Mouse (Mus musculus): ENCODE measurements around the gene Rps6kb2. TPM values are rescaled to one million over a fixed set of nuclear protein-coding genes. Genes with fewer than 3 reads are reported as not detected.

The Rps6kb2 gene
- polyA plus RNA-seq, 1 experiment from 2014 or later: 71.7 TPM

- Histone ChIP-seq H3K27ac (no peak overlapping the region), H3K4me2 (replicated peaks) (no peak overlapping the region), H3K4me3 (no peak overlapping the region), H3K9me3 (no peaks in the 10 kb centered on the region), H3K4me1 (peaks cover 8% of the 10 kb centered on the region), H3K9ac (no peak overlapping the region), H3K36me3 (peaks cover 19% of the 10 kb centered on the region), H3K27me3 (replicated peaks) (no peaks in the 10 kb centered on the region)
- WGBS: 91% methylated on average over 3 of the region's 3 CpGs
- ATAC-seq (ENCODE audit: low FRiP score, low read depth): no peak
Measured at GRCm38 (mm10) chr19:4164100-4164499, 946 bp upstream of the Rps6kb2 start.

GRCm38 (mm10) chr19:4163543-4163887, 361 bp upstream of the Rps6kb2 start:
- Histone ChIP-seq H3K4me1 (peaks cover 8% of the 10 kb centered on the region), H3K4me2 (replicated peaks) (peak overlapping the region; percentile 97), H3K36me3 (peaks cover 25% of the 10 kb centered on the region), H3K27ac (peak overlapping the region; percentile 62), H3K4me3 (peak overlapping the region; percentile 68), H3K9ac (peak overlapping the region; percentile 48; the same call in 1 of the 2 replicates), H3K9me3 (no peaks in the 10 kb centered on the region), H3K27me3 (replicated peaks) (no peaks in the 10 kb centered on the region)
- 41% methylated on average over 4 of the region's 4 CpGs for WGBS
- ATAC-seq (ENCODE audit: low FRiP score, low read depth): peak; percentile 30

GRCm38 (mm10) chr19:4159049-4159448, 4.1 kb downstream of the Rps6kb2 start:
- WGBS: 96% methylated on average over 8 of the region's 8 CpGs
- no peak for ATAC-seq (ENCODE audit: low FRiP score, low read depth)

GRCm38 (mm10) chr19:4156771-4157170, 6.4 kb downstream of the Rps6kb2 start:
- no peak overlapping the region for H3K4me3 ChIP-seq
- H3K9me3 ChIP-seq: no peaks in the 10 kb centered on the region
- no peak for ATAC-seq (ENCODE audit: low FRiP score, low read depth)
- H3K27me3 ChIP-seq (replicated peaks): no peaks in the 10 kb centered on the region
- no peak overlapping the region for H3K4me2 ChIP-seq (replicated peaks)
- no peak overlapping the region for H3K9ac ChIP-seq
- H3K4me1 ChIP-seq: no peaks in the 10 kb centered on the region
- no peak overlapping the region for H3K27ac ChIP-seq
- WGBS: 89% methylated on average over 12 of the region's 12 CpGs
- peaks cover 75% of the 10 kb centered on the region for H3K36me3 ChIP-seq

More at GRCm38 (mm10) chr19:4159049-4159448, 4.1 kb downstream of the Rps6kb2 start:
- no peaks in the 10 kb centered on the region for H3K27me3 ChIP-seq (replicated peaks)
- no peak overlapping the region for H3K4me2 ChIP-seq (replicated peaks)
- H3K9me3 ChIP-seq: no peaks in the 10 kb centered on the region
- no peak overlapping the region for H3K27ac ChIP-seq
- H3K4me3 ChIP-seq: no peak overlapping the region
- peaks cover 8% of the 10 kb centered on the region for H3K4me1 ChIP-seq
- peaks cover 54% of the 10 kb centered on the region for H3K36me3 ChIP-seq
- no peak overlapping the region for H3K9ac ChIP-seq

GRCm38 (mm10) chr19:4156073-4156579, 7.0 kb downstream of the Rps6kb2 start:
- Histone ChIP-seq H3K4me1 (no peaks in the 10 kb centered on the region), H3K9me3 (no peaks in the 10 kb centered on the region), H3K4me3 (no peak overlapping the region; the same call in 1 of the 2 replicates), H3K36me3 (peaks cover 77% of the 10 kb centered on the region), H3K9ac (0 out of 2 replicates have a peak overlapping the region, but pooled peaks have one; percentile 13), H3K27me3 (replicated peaks) (no peaks in the 10 kb centered on the region), H3K27ac (no peak overlapping the region; the same call in 1 of the 2 replicates), H3K4me2 (replicated peaks) (no peak overlapping the region)
- no peak for ATAC-seq (ENCODE audit: low FRiP score, low read depth)
- 77% methylated on average over 20 of the region's 20 CpGs for WGBS

GRCm38 (mm10) chr19:4155223-4156072, 7.7 kb downstream of the Rps6kb2 start:
- 0 out of 2 replicates have a peak overlapping the region, but pooled peaks have one; percentile 13 for H3K9ac ChIP-seq
- H3K4me3 ChIP-seq: no peak overlapping the region; the same call in 1 of the 2 replicates
- no peaks in the 10 kb centered on the region for H3K9me3 ChIP-seq
- no peaks in the 10 kb centered on the region for H3K4me1 ChIP-seq
- no peaks in the 10 kb centered on the region for H3K27me3 ChIP-seq (replicated peaks)
- peaks cover 78% of the 10 kb centered on the region for H3K36me3 ChIP-seq
- no peak for ATAC-seq (ENCODE audit: low FRiP score, low read depth)
- H3K4me2 ChIP-seq (replicated peaks): no peak overlapping the region
- 72% methylated on average over 6 of the region's 6 CpGs for WGBS
- H3K27ac ChIP-seq: no peak overlapping the region; the same call in 1 of the 2 replicates

GRCm38 (mm10) chr19:4154437-4155222, 8.5 kb downstream of the Rps6kb2 start:
- Histone ChIP-seq H3K36me3 (peaks cover 80% of the 10 kb centered on the region), H3K27ac (no peak overlapping the region), H3K27me3 (replicated peaks) (no peaks in the 10 kb centered on the region), H3K9me3 (no peaks in the 10 kb centered on the region), H3K4me1 (peaks cover 1% of the 10 kb centered on the region; the same call in 1 of the 2 replicates), H3K9ac (no peak overlapping the region), H3K4me3 (no peak overlapping the region), H3K4me2 (replicated peaks) (no peak overlapping the region)
- ATAC-seq (ENCODE audit: low FRiP score, low read depth): no peak
- 78% methylated on average over 13 of the region's 13 CpGs for WGBS

- no peaks in the 10 kb centered on the region for H3K27me3 ChIP-seq (replicated peaks)
- WGBS: 79% methylated on average over 11 of the region's 11 CpGs
- H3K36me3 ChIP-seq: peaks cover 66% of the 10 kb centered on the region
- no peak within 1 kb of the TSS for H3K4me2 ChIP-seq (replicated peaks)
- no peak for ATAC-seq (ENCODE audit: low FRiP score, low read depth)
- H3K27ac ChIP-seq: no peak within 1 kb of the TSS
- 0 out of 2 replicates have a peak within 1 kb of the TSS, but pooled peaks have one; percentile 3 for H3K9ac ChIP-seq
- H3K9me3 ChIP-seq: no peaks in the 10 kb centered on the region
- H3K4me3 ChIP-seq: no peak within 1 kb of the TSS
- H3K4me1 ChIP-seq: peaks cover 10% of the 10 kb centered on the region
Measured at GRCm38 (mm10) chr19:4153232-4153654, 9.9 kb downstream of the Rps6kb2 start, which contains the start of gene Ptprcap. TSS of gene Ptprcap (plus strand) at chr19:4153604.

GRCm38 (mm10) chr19:4152445-4153231, 10.5 kb downstream of the Rps6kb2 start:
- ATAC-seq (ENCODE audit: low FRiP score, low read depth): no peak
- H3K36me3 ChIP-seq: peaks cover 60% of the 10 kb centered on the region
- no peaks in the 10 kb centered on the region for H3K9me3 ChIP-seq
- no peak overlapping the region for H3K4me2 ChIP-seq (replicated peaks)
- H3K27me3 ChIP-seq (replicated peaks): no peaks in the 10 kb centered on the region
- no peak overlapping the region for H3K9ac ChIP-seq
- WGBS: 91% methylated on average over 8 of the region's 8 CpGs
- H3K4me3 ChIP-seq: no peak overlapping the region
- H3K4me1 ChIP-seq: peaks cover 16% of the 10 kb centered on the region
- no peak overlapping the region for H3K27ac ChIP-seq

GRCm38 (mm10) chr19:4151898-4152297, 11.3 kb downstream of the Rps6kb2 start:
- peaks cover 17% of the 10 kb centered on the region for H3K4me1 ChIP-seq
- no peak overlapping the region for H3K9ac ChIP-seq
- no peaks in the 10 kb centered on the region for H3K9me3 ChIP-seq
- ATAC-seq (ENCODE audit: low FRiP score, low read depth): no peak
- H3K27ac ChIP-seq: no peak overlapping the region
- peaks cover 53% of the 10 kb centered on the region for H3K36me3 ChIP-seq
- 87% methylated on average over 5 of the region's 5 CpGs for WGBS
- H3K27me3 ChIP-seq (replicated peaks): no peaks in the 10 kb centered on the region
- H3K4me2 ChIP-seq (replicated peaks): no peak overlapping the region
- H3K4me3 ChIP-seq: no peak overlapping the region

GRCm38 (mm10) chr19:4151488-4151860, 11.7 kb downstream of the Rps6kb2 start:
- H3K9me3 ChIP-seq: no peaks in the 10 kb centered on the region
- WGBS: 67% methylated on average over 5 of the region's 5 CpGs
- no peaks in the 10 kb centered on the region for H3K27me3 ChIP-seq (replicated peaks)
- peaks cover 49% of the 10 kb centered on the region for H3K36me3 ChIP-seq
- peaks cover 17% of the 10 kb centered on the region for H3K4me1 ChIP-seq
- H3K4me2 ChIP-seq (replicated peaks): no peak overlapping the region
- no peak overlapping the region for H3K27ac ChIP-seq
- H3K9ac ChIP-seq: no peak overlapping the region
- H3K4me3 ChIP-seq: no peak overlapping the region
- no peak for ATAC-seq (ENCODE audit: low FRiP score, low read depth)

Measured in neural tube, embryonic 12.5 days (tissue).